Mouse (Mus musculus): ENCODE results near the gene Rab4a. TPM values are rescaled to one million over a fixed set of nuclear protein-coding genes. Genes with fewer than 3 reads are reported as not detected.

Rab4a gene
- polyA plus RNA-seq, 1 experiment from 2014 or later: 50.8 TPM

GRCm38 (mm10) chr8:123819683-123820610, 14.2 kb downstream of the Rab4a start:
- no peak overlapping the region for H3K27ac ChIP-seq (ENCODE audit: low read length)
- WGBS: 88% methylated on average over 19 of the region's 19 CpGs
- H3K4me3 ChIP-seq (ENCODE audit: low read length): no peak overlapping the region
- H3K4me1 ChIP-seq (ENCODE audit: insufficient read depth, low read length): no peaks in the 10 kb centered on the region; the same call in 1 of the 2 replicates
- H3K27me3 ChIP-seq (ENCODE audit: insufficient read depth, low read length): no peaks in the 10 kb centered on the region
- H3K9ac ChIP-seq (replicated peaks; ENCODE audit: low read length): no peak overlapping the region
- ATAC-seq (ENCODE audit: low FRiP score, low TSS enrichment): no peak
- no peaks in the 10 kb centered on the region for H3K9me3 ChIP-seq (ENCODE audit: low read length)
- peaks cover 17% of the 10 kb centered on the region for H3K36me3 ChIP-seq (ENCODE audit: insufficient read depth, low read length)
- H3K4me2 ChIP-seq (replicated peaks; ENCODE audit: low read depth, low read length): no peak overlapping the region

GRCm38 (mm10) chr8:123820780-123821179, 15.0 kb downstream of the Rab4a start:
- Histone ChIP-seq H3K4me3 (ENCODE audit: low read length) (no peak overlapping the region), H3K9me3 (ENCODE audit: low read length) (no peaks in the 10 kb centered on the region), H3K4me1 (ENCODE audit: insufficient read depth, low read length) (no peaks in the 10 kb centered on the region; the same call in 1 of the 2 replicates), H3K27me3 (ENCODE audit: insufficient read depth, low read length) (no peaks in the 10 kb centered on the region), H3K27ac (ENCODE audit: low read length) (no peak overlapping the region), H3K36me3 (ENCODE audit: insufficient read depth, low read length) (peaks cover 17% of the 10 kb centered on the region), H3K9ac (replicated peaks; ENCODE audit: low read length) (no peak overlapping the region), H3K4me2 (replicated peaks; ENCODE audit: low read depth, low read length) (no peak overlapping the region)
- ATAC-seq (ENCODE audit: low FRiP score, low TSS enrichment): no peak
- WGBS: 92% methylated on average over 6 of the region's 6 CpGs

- Histone ChIP-seq H3K36me3 (ENCODE audit: insufficient read depth, low read length) (peaks cover 12% of the 10 kb centered on the region), H3K27ac (ENCODE audit: low read length) (no peak overlapping the region), H3K9ac (replicated peaks; ENCODE audit: low read length) (no peak overlapping the region), H3K27me3 (ENCODE audit: insufficient read depth, low read length) (no peaks in the 10 kb centered on the region), H3K4me1 (ENCODE audit: insufficient read depth, low read length) (no peaks in the 10 kb centered on the region), H3K9me3 (ENCODE audit: low read length) (no peaks in the 10 kb centered on the region), H3K4me3 (ENCODE audit: low read length) (no peak overlapping the region), H3K4me2 (replicated peaks; ENCODE audit: low read depth, low read length) (no peak overlapping the region)
- WGBS: 96% methylated on average over 10 of the region's 10 CpGs
- no peak for ATAC-seq (ENCODE audit: low FRiP score, low TSS enrichment)
These were observed 17.3 kb downstream of the Rab4a start for GRCm38 (mm10) chr8:123823111-123823510.

GRCm38 (mm10) chr8:123823532-123824123, 17.8 kb downstream of the Rab4a start:
- no peak for ATAC-seq (ENCODE audit: low FRiP score, low TSS enrichment)
- H3K9ac ChIP-seq (replicated peaks; ENCODE audit: low read length): no peak overlapping the region
- no peak overlapping the region for H3K4me3 ChIP-seq (ENCODE audit: low read length)
- H3K4me1 ChIP-seq (ENCODE audit: insufficient read depth, low read length): no peaks in the 10 kb centered on the region
- no peaks in the 10 kb centered on the region for H3K9me3 ChIP-seq (ENCODE audit: low read length)
- H3K27ac ChIP-seq (ENCODE audit: low read length): no peak overlapping the region
- H3K36me3 ChIP-seq (ENCODE audit: insufficient read depth, low read length): peaks cover 13% of the 10 kb centered on the region
- H3K27me3 ChIP-seq (ENCODE audit: insufficient read depth, low read length): no peaks in the 10 kb centered on the region
- 92% methylated on average over 18 of the region's 18 CpGs for WGBS
- H3K4me2 ChIP-seq (replicated peaks; ENCODE audit: low read depth, low read length): no peak overlapping the region

GRCm38 (mm10) chr8:123826001-123826400, 20.2 kb downstream of the Rab4a start:
- Histone ChIP-seq H3K4me2 (replicated peaks; ENCODE audit: low read depth, low read length) (no peak overlapping the region), H3K9ac (replicated peaks; ENCODE audit: low read length) (no peak overlapping the region), H3K4me3 (ENCODE audit: low read length) (no peak overlapping the region), H3K27me3 (ENCODE audit: insufficient read depth, low read length) (no peaks in the 10 kb centered on the region), H3K36me3 (ENCODE audit: insufficient read depth, low read length) (peaks cover 31% of the 10 kb centered on the region), H3K4me1 (ENCODE audit: insufficient read depth, low read length) (no peaks in the 10 kb centered on the region), H3K27ac (ENCODE audit: low read length) (no peak overlapping the region), H3K9me3 (ENCODE audit: low read length) (no peaks in the 10 kb centered on the region)
- WGBS: 75% methylated on average over 9 of the region's 9 CpGs
- ATAC-seq (ENCODE audit: low FRiP score, low TSS enrichment): no peak; the same call in 1 of the 2 replicates

- H3K4me1 ChIP-seq (ENCODE audit: insufficient read depth, low read length): no peaks in the 10 kb centered on the region
- no peak overlapping the region for H3K27ac ChIP-seq (ENCODE audit: low read length)
- no peak overlapping the region for H3K4me3 ChIP-seq (ENCODE audit: low read length)
- H3K27me3 ChIP-seq (ENCODE audit: insufficient read depth, low read length): no peaks in the 10 kb centered on the region
- H3K4me2 ChIP-seq (replicated peaks; ENCODE audit: low read depth, low read length): no peak overlapping the region
- peaks cover 31% of the 10 kb centered on the region for H3K36me3 ChIP-seq (ENCODE audit: insufficient read depth, low read length)
- no peaks in the 10 kb centered on the region for H3K9me3 ChIP-seq (ENCODE audit: low read length)
- 92% methylated on average over 7 of the region's 7 CpGs for WGBS
- H3K9ac ChIP-seq (replicated peaks; ENCODE audit: low read length): no peak overlapping the region
- no peak for ATAC-seq (ENCODE audit: low FRiP score, low TSS enrichment)
These were observed 21.0 kb downstream of the Rab4a start for GRCm38 (mm10) chr8:123826758-123827157.

GRCm38 (mm10) chr8:123827523-123827922, 21.7 kb downstream of the Rab4a start:
- Histone ChIP-seq H3K36me3 (ENCODE audit: insufficient read depth, low read length) (peaks cover 36% of the 10 kb centered on the region), H3K9me3 (ENCODE audit: low read length) (no peaks in the 10 kb centered on the region), H3K4me2 (replicated peaks; ENCODE audit: low read depth, low read length) (no peak overlapping the region), H3K4me1 (ENCODE audit: insufficient read depth, low read length) (no peaks in the 10 kb centered on the region), H3K27ac (ENCODE audit: low read length) (no peak overlapping the region), H3K27me3 (ENCODE audit: insufficient read depth, low read length) (no peaks in the 10 kb centered on the region), H3K9ac (replicated peaks; ENCODE audit: low read length) (no peak overlapping the region), H3K4me3 (ENCODE audit: low read length) (no peak overlapping the region)
- no peak for ATAC-seq (ENCODE audit: low FRiP score, low TSS enrichment)
- WGBS: 92% methylated on average over 13 of the region's 13 CpGs

- H3K9ac ChIP-seq (replicated peaks; ENCODE audit: low read length): no peak overlapping the region
- no peaks in the 10 kb centered on the region for H3K9me3 ChIP-seq (ENCODE audit: low read length)
- H3K27ac ChIP-seq (ENCODE audit: low read length): no peak overlapping the region
- no peak for ATAC-seq (ENCODE audit: low FRiP score, low TSS enrichment)
- H3K4me3 ChIP-seq (ENCODE audit: low read length): no peak overlapping the region
- WGBS: 96% methylated on average over 4 of the region's 4 CpGs
- H3K27me3 ChIP-seq (ENCODE audit: insufficient read depth, low read length): no peaks in the 10 kb centered on the region
- H3K4me1 ChIP-seq (ENCODE audit: insufficient read depth, low read length): no peaks in the 10 kb centered on the region
- peaks cover 58% of the 10 kb centered on the region for H3K36me3 ChIP-seq (ENCODE audit: insufficient read depth, low read length)
- no peak overlapping the region for H3K4me2 ChIP-seq (replicated peaks; ENCODE audit: low read depth, low read length)
These were observed 27.0 kb downstream of the Rab4a start for GRCm38 (mm10) chr8:123832757-123833156.

GRCm38 (mm10) chr8:123835451-123835850, 29.7 kb downstream of the Rab4a start:
- no peaks in the 10 kb centered on the region for H3K9me3 ChIP-seq (ENCODE audit: low read length)
- H3K4me3 ChIP-seq (ENCODE audit: low read length): no peak overlapping the region
- peaks cover 39% of the 10 kb centered on the region for H3K36me3 ChIP-seq (ENCODE audit: insufficient read depth, low read length)
- WGBS: 59% methylated on average over 9 of the region's 9 CpGs
- ATAC-seq (ENCODE audit: low FRiP score, low TSS enrichment): no peak
- no peak overlapping the region for H3K9ac ChIP-seq (replicated peaks; ENCODE audit: low read length)
- no peaks in the 10 kb centered on the region for H3K27me3 ChIP-seq (ENCODE audit: insufficient read depth, low read length)
- no peak overlapping the region for H3K4me2 ChIP-seq (replicated peaks; ENCODE audit: low read depth, low read length)
- H3K27ac ChIP-seq (ENCODE audit: low read length): no peak overlapping the region
- H3K4me1 ChIP-seq (ENCODE audit: insufficient read depth, low read length): no peaks in the 10 kb centered on the region

GRCm38 (mm10) chr8:123836354-123836753, 30.6 kb downstream of the Rab4a start:
- no peak for ATAC-seq (ENCODE audit: low FRiP score, low TSS enrichment)
- WGBS: 95% methylated on average over 6 of the region's 6 CpGs
- H3K36me3 ChIP-seq (ENCODE audit: insufficient read depth, low read length): peaks cover 39% of the 10 kb centered on the region

More at GRCm38 (mm10) chr8:123836354-123836753, 30.6 kb downstream of the Rab4a start:
- H3K4me3 ChIP-seq (ENCODE audit: low read length): no peak overlapping the region
- H3K4me1 ChIP-seq (ENCODE audit: insufficient read depth, low read length): no peaks in the 10 kb centered on the region
- H3K27me3 ChIP-seq (ENCODE audit: insufficient read depth, low read length): no peaks in the 10 kb centered on the region
- no peak overlapping the region for H3K4me2 ChIP-seq (replicated peaks; ENCODE audit: low read depth, low read length)
- H3K9me3 ChIP-seq (ENCODE audit: low read length): no peaks in the 10 kb centered on the region
- H3K9ac ChIP-seq (replicated peaks; ENCODE audit: low read length): no peak overlapping the region
- no peak overlapping the region for H3K27ac ChIP-seq (ENCODE audit: low read length)
